Mouse (Mus musculus): Measurements from ENCODE around the gene Gna14. TPM values are rescaled to one million over a fixed set of nuclear protein-coding genes. Genes with fewer than 3 reads are reported as not detected.

Gene Gna14
- polyA plus RNA-seq, 1 experiment from 2014 or later, result 10.7 TPM

GRCm38 (mm10) chr19:16446612-16447011, 11.1 kb downstream of the Gna14 start:
- Histone ChIP-seq H3K4me3 (ENCODE audit: low read length) (no peak overlapping the region), H3K36me3 (ENCODE audit: control insufficient read depth, insufficient read depth, low read length) (no peaks in the 10 kb centered on the region), H3K27me3 (ENCODE audit: control insufficient read depth, insufficient read depth, low read depth, low read length) (no peaks in the 10 kb centered on the region), H3K27ac (ENCODE audit: low read length) (no peak overlapping the region), H3K9me3 (ENCODE audit: control insufficient read depth, low read length) (no peaks in the 10 kb centered on the region), H3K4me1 (replicated peaks; ENCODE audit: control insufficient read depth, insufficient read depth, low read length) (peaks cover 16% of the 10 kb centered on the region), H3K4me2 (ENCODE audit: low read depth, low read length) (no peak overlapping the region), H3K9ac (ENCODE audit: low read length) (no peak overlapping the region)
- WGBS, result 73% methylated on average over 6 of the region's 6 CpGs
- no peak for ATAC-seq (ENCODE audit: low read depth)

GRCm38 (mm10) chr19:16447832-16448621, 12.5 kb downstream of the Gna14 start:
- 28% methylated on average over 6 of the region's 6 CpGs for WGBS
- H3K4me3 ChIP-seq (ENCODE audit: low read length), result no peak overlapping the region

DNA sequence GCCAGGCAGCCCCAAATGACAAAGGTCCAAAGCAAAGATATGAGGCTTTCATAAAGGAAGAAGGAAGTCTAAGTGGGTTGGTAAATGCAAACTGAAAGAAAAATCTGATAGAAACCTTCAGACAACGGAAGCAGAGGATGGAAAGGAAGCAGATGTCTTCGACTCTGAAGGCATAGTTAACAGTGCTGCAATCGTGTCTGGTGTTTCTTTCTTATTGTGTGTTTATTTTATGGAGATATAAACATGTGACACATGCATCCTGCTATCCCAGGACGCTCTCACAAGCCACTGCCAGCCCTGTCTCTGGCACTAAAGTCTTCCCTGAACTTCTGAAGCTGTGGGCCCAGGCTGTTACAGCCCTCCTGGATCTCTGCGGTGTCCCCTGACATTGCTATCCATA, 13.2 kb downstream of the Gna14 start:
- Histone ChIP-seq H3K9ac (ENCODE audit: low read length) (no peak overlapping the region), H3K4me2 (ENCODE audit: low read depth, low read length) (no peak overlapping the region), H3K4me3 (ENCODE audit: low read length) (no peak overlapping the region), H3K27me3 (ENCODE audit: control insufficient read depth, insufficient read depth, low read depth, low read length) (no peaks in the 10 kb centered on the region), H3K9me3 (ENCODE audit: control insufficient read depth, low read length) (no peaks in the 10 kb centered on the region), H3K36me3 (ENCODE audit: control insufficient read depth, insufficient read depth, low read length) (no peaks in the 10 kb centered on the region), H3K4me1 (replicated peaks; ENCODE audit: control insufficient read depth, insufficient read depth, low read length) (peaks cover 16% of the 10 kb centered on the region), H3K27ac (ENCODE audit: low read length) (peak overlapping the region; percentile 75)
- 23% methylated on average over 5 of the region's 5 CpGs for WGBS
- peak; percentile 83 for ATAC-seq (ENCODE audit: low read depth)

More at GRCm38 (mm10) chr19:16447832-16448621, 12.5 kb downstream of the Gna14 start:
- Histone ChIP-seq H3K9ac (ENCODE audit: low read length) (no peak overlapping the region), H3K9me3 (ENCODE audit: control insufficient read depth, low read length) (no peaks in the 10 kb centered on the region), H3K27me3 (ENCODE audit: control insufficient read depth, insufficient read depth, low read depth, low read length) (no peaks in the 10 kb centered on the region), H3K36me3 (ENCODE audit: control insufficient read depth, insufficient read depth, low read length) (no peaks in the 10 kb centered on the region), H3K4me2 (ENCODE audit: low read depth, low read length) (no peak overlapping the region), H3K27ac (ENCODE audit: low read length) (peak overlapping the region; percentile 75), H3K4me1 (replicated peaks; ENCODE audit: control insufficient read depth, insufficient read depth, low read length) (peaks cover 16% of the 10 kb centered on the region)
- ATAC-seq (ENCODE audit: low read depth), result peak; percentile 35

GRCm38 (mm10) chr19:16450824-16451223, 15.3 kb downstream of the Gna14 start:
- H3K9me3 ChIP-seq (ENCODE audit: control insufficient read depth, low read length), result no peaks in the 10 kb centered on the region
- no peak for ATAC-seq (ENCODE audit: low read depth)
- H3K4me1 ChIP-seq (replicated peaks; ENCODE audit: control insufficient read depth, insufficient read depth, low read length), result peaks cover 16% of the 10 kb centered on the region
- no peak overlapping the region for H3K9ac ChIP-seq (ENCODE audit: low read length)
- no peak overlapping the region for H3K27ac ChIP-seq (ENCODE audit: low read length)
- WGBS, result 30% methylated on average over 3 of the region's 3 CpGs
- H3K36me3 ChIP-seq (ENCODE audit: control insufficient read depth, insufficient read depth, low read length), result no peaks in the 10 kb centered on the region
- no peak overlapping the region for H3K4me2 ChIP-seq (ENCODE audit: low read depth, low read length)
- no peaks in the 10 kb centered on the region for H3K27me3 ChIP-seq (ENCODE audit: control insufficient read depth, insufficient read depth, low read depth, low read length)
- no peak overlapping the region for H3K4me3 ChIP-seq (ENCODE audit: low read length)

- H3K9me3 ChIP-seq (ENCODE audit: control insufficient read depth, low read length), result no peaks in the 10 kb centered on the region
- no peak for ATAC-seq (ENCODE audit: low read depth)
Measured at GRCm38 (mm10) chr19:16456181-16456580, 20.6 kb downstream of the Gna14 start.

GRCm38 (mm10) chr19:16457127-16457526, 21.6 kb downstream of the Gna14 start:
- no peak overlapping the region for H3K9ac ChIP-seq (ENCODE audit: low read length)
- ATAC-seq (ENCODE audit: low read depth), result no peak
- H3K4me1 ChIP-seq (replicated peaks; ENCODE audit: control insufficient read depth, insufficient read depth, low read length), result no peaks in the 10 kb centered on the region
- no peaks in the 10 kb centered on the region for H3K36me3 ChIP-seq (ENCODE audit: control insufficient read depth, insufficient read depth, low read length)
- 82% methylated on average over 6 of the region's 6 CpGs for WGBS
- no peak overlapping the region for H3K4me2 ChIP-seq (ENCODE audit: low read depth, low read length)
- no peak overlapping the region for H3K27ac ChIP-seq (ENCODE audit: low read length)
- no peaks in the 10 kb centered on the region for H3K9me3 ChIP-seq (ENCODE audit: control insufficient read depth, low read length)
- H3K27me3 ChIP-seq (ENCODE audit: control insufficient read depth, insufficient read depth, low read depth, low read length), result no peaks in the 10 kb centered on the region
- no peak overlapping the region for H3K4me3 ChIP-seq (ENCODE audit: low read length)

More at GRCm38 (mm10) chr19:16456181-16456580, 20.6 kb downstream of the Gna14 start:
- H3K36me3 ChIP-seq (ENCODE audit: control insufficient read depth, insufficient read depth, low read length), result no peaks in the 10 kb centered on the region
- no peak overlapping the region for H3K4me3 ChIP-seq (ENCODE audit: low read length)
- no peaks in the 10 kb centered on the region for H3K4me1 ChIP-seq (replicated peaks; ENCODE audit: control insufficient read depth, insufficient read depth, low read length)
- no peak overlapping the region for H3K9ac ChIP-seq (ENCODE audit: low read length)
- H3K27me3 ChIP-seq (ENCODE audit: control insufficient read depth, insufficient read depth, low read depth, low read length), result no peaks in the 10 kb centered on the region
- H3K4me2 ChIP-seq (ENCODE audit: low read depth, low read length), result no peak overlapping the region
- H3K27ac ChIP-seq (ENCODE audit: low read length), result no peak overlapping the region
- WGBS, result 55% methylated on average over 2 of the region's 2 CpGs

DNA sequence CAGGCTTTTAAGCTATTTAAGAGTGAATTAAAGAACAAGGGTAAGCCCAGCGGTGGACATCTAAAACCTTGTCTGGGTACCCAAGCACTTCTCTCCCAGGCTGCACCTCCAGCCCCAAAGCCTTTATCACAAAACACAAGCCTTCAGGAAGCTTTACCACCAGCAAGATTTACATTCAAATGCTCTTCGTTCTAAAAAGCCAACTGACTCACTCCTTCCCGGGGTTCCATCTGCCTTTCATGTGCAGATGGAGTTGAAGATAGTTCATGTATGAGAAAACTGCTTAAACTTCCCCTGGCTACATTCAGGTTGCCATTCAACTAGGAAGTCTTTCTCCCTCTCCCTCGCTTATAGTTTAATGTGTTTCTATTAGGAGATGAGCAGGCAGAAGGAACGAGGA, 23.8 kb downstream of the Gna14 start:
- H3K4me3 ChIP-seq (ENCODE audit: low read length), result no peak overlapping the region
- H3K27me3 ChIP-seq (ENCODE audit: control insufficient read depth, insufficient read depth, low read depth, low read length), result no peaks in the 10 kb centered on the region
- ATAC-seq (ENCODE audit: low read depth), result no peak
- peaks cover under 1% of the 10 kb centered on the region; the same call in 1 of the 2 replicates for H3K4me1 ChIP-seq (replicated peaks; ENCODE audit: control insufficient read depth, insufficient read depth, low read length)
- 72% methylated on average over 5 of the region's 5 CpGs for WGBS
- H3K36me3 ChIP-seq (ENCODE audit: control insufficient read depth, insufficient read depth, low read length), result no peaks in the 10 kb centered on the region
- no peak overlapping the region for H3K27ac ChIP-seq (ENCODE audit: low read length)
- no peaks in the 10 kb centered on the region for H3K9me3 ChIP-seq (ENCODE audit: control insufficient read depth, low read length)
- H3K9ac ChIP-seq (ENCODE audit: low read length), result no peak overlapping the region
- H3K4me2 ChIP-seq (ENCODE audit: low read depth, low read length), result no peak overlapping the region

- H3K27ac ChIP-seq (ENCODE audit: low read length), result no peak overlapping the region
- H3K9ac ChIP-seq (ENCODE audit: low read length), result no peak overlapping the region
- H3K27me3 ChIP-seq (ENCODE audit: control insufficient read depth, insufficient read depth, low read depth, low read length), result no peaks in the 10 kb centered on the region
- no peaks in the 10 kb centered on the region for H3K36me3 ChIP-seq (ENCODE audit: control insufficient read depth, insufficient read depth, low read length)
- peaks cover 3% of the 10 kb centered on the region; the same call in 1 of the 2 replicates for H3K4me1 ChIP-seq (replicated peaks; ENCODE audit: control insufficient read depth, insufficient read depth, low read length)
- no peak overlapping the region for H3K4me3 ChIP-seq (ENCODE audit: low read length)
- ATAC-seq (ENCODE audit: low read depth), result no peak
- WGBS, result 58% methylated on average over 6 of the region's 6 CpGs
- H3K9me3 ChIP-seq (ENCODE audit: control insufficient read depth, low read length), result no peaks in the 10 kb centered on the region
- H3K4me2 ChIP-seq (ENCODE audit: low read depth, low read length), result no peak overlapping the region
Measured at GRCm38 (mm10) chr19:16460292-16460691, 24.7 kb downstream of the Gna14 start.

DNA sequence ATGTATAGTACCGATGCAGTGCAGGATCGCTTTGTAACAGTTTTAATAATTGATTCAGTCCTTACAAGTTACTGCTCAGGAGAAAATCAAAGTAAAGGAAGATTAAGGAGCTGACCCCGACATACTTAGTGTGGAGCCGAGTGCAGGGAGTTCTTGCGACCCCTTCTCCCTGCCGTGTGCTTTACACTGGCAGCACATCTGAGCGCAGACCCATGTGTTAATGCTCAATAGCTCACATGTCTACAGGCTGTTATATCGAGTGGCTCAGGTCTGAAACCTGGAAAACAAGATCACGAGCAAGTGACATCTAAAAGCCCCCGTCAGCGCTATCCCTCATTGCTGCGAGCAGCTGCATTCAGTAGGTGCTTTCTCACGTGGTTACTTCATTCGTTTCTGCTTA, 25.3 kb downstream of the Gna14 start:
- Histone ChIP-seq H3K9me3 (ENCODE audit: control insufficient read depth, low read length) (no peaks in the 10 kb centered on the region), H3K27me3 (ENCODE audit: control insufficient read depth, insufficient read depth, low read depth, low read length) (no peaks in the 10 kb centered on the region), H3K36me3 (ENCODE audit: control insufficient read depth, insufficient read depth, low read length) (no peaks in the 10 kb centered on the region), H3K4me2 (ENCODE audit: low read depth, low read length) (no peak overlapping the region), H3K4me3 (ENCODE audit: low read length) (no peak overlapping the region), H3K9ac (ENCODE audit: low read length) (no peak overlapping the region), H3K27ac (ENCODE audit: low read length) (no peak overlapping the region), H3K4me1 (replicated peaks; ENCODE audit: control insufficient read depth, insufficient read depth, low read length) (peaks cover 3% of the 10 kb centered on the region; the same call in 1 of the 2 replicates)
- WGBS, result 73% methylated on average over 14 of the region's 14 CpGs
- ATAC-seq (ENCODE audit: low read depth), result no peak
